Mouse (Mus musculus): ENCODE data around the gene Stoml2. TPM values are rescaled to one million over a fixed set of nuclear protein-coding genes. Genes with fewer than 3 reads are reported as not detected.

The Stoml2 gene
- 100 to 1,000 TPM; 101 to 114 TPM for total RNA-seq (2021)

GRCm38 (mm10) chr4:43031237-43031995, at the start of gene Stoml2:
Gene Stoml2, minus strand, starts transcription at chr4:43031710.
- DNase-seq (ENCODE audit: low spot score in 2 of 2): peak; percentile 92 to 96
- intact Hi-C loops (cut with DNase I): loop anchor here (10.0 kb wide), 1 partner anchor 533 kb away; the partner anchor contains the start of genes Creb3 and Tln1

- intact Hi-C loops (cut with DNase I): no loop called here
- DNase-seq (ENCODE audit: low spot score in 2 of 2): no peak
Observed at GRCm38 (mm10) chr4:43078071-43078718, 46.7 kb upstream of the Stoml2 start.

- intact Hi-C loops (cut with DNase I): no loop called here
- no peak for DNase-seq (ENCODE audit: low spot score in 2 of 2)
Observed at GRCm38 (mm10) chr4:43074923-43075322, 43.4 kb upstream of the Stoml2 start.

- intact Hi-C loops (cut with DNase I): no loop called here
- no peak for DNase-seq (ENCODE audit: low spot score in 2 of 2)
Observed at GRCm38 (mm10) chr4:43065471-43065870, 34.0 kb upstream of the Stoml2 start.

GRCm38 (mm10) chr4:43060286-43060685, 28.8 kb upstream of the Stoml2 start:
- no peak for DNase-seq (ENCODE audit: low spot score in 2 of 2)
- intact Hi-C loops (cut with DNase I): no loop called here

- intact Hi-C loops (cut with DNase I): loop anchor here (5.0 kb wide), 1 partner anchor 188 kb away; no protein-coding TSS in a partner anchor
- no peak for DNase-seq (ENCODE audit: low spot score in 2 of 2)
Observed at GRCm38 (mm10) chr4:43059697-43060096, 28.2 kb upstream of the Stoml2 start.

GRCm38 (mm10) chr4:43058753-43059654, 27.5 kb upstream of the Stoml2 start, which contains the start of gene Unc13b:
Gene Unc13b, plus strand, starts transcription at chr4:43058953.
- DNase-seq (ENCODE audit: low spot score in 2 of 2): peak; percentile 84 to 90
- intact Hi-C loops (cut with DNase I): loop anchor here (5.0 kb wide), 1 partner anchor 188 kb away; no protein-coding TSS in a partner anchor

- intact Hi-C loops (cut with DNase I): loop anchor here (5.0 kb wide), 1 partner anchor 189 kb away; no protein-coding TSS in a partner anchor
- DNase-seq (ENCODE audit: low spot score in 2 of 2): no peak
Observed at GRCm38 (mm10) chr4:43058392-43058752, 26.9 kb upstream of the Stoml2 start.

- intact Hi-C loops (cut with DNase I): loop anchor here (5.0 kb wide), 1 partner anchor 190 kb away; no protein-coding TSS in a partner anchor
Observed at GRCm38 (mm10) chr4:43057654-43058053, 26.1 kb upstream of the Stoml2 start.

GRCm38 (mm10) chr4:43052627-43053026, 21.1 kb upstream of the Stoml2 start:
- intact Hi-C loops (cut with DNase I): no loop called here
- peak in 1 of 2 experiments; percentile 60 for DNase-seq (ENCODE audit: low spot score in 2 of 2)

More at GRCm38 (mm10) chr4:43057654-43058053, 26.1 kb upstream of the Stoml2 start:
- DNase-seq (ENCODE audit: low spot score in 2 of 2): no peak

- DNase-seq (ENCODE audit: low spot score in 2 of 2): peak; percentile 78 to 91
- intact Hi-C loops (cut with DNase I): loop anchor here (5.0 kb wide), 3 partner anchors 70 to 375 kb away; no protein-coding TSS in a partner anchor
Observed at GRCm38 (mm10) chr4:43047231-43047630, 15.7 kb upstream of the Stoml2 start.

- intact Hi-C loops (cut with DNase I): loop anchor here (5.0 kb wide), 3 partner anchors 71 to 376 kb away; no protein-coding TSS in a partner anchor
- DNase-seq (ENCODE audit: low spot score in 2 of 2): no peak
Observed at GRCm38 (mm10) chr4:43046607-43047006, 15.1 kb upstream of the Stoml2 start.

GRCm38 (mm10) chr4:43045659-43046302, 14.3 kb upstream of the Stoml2 start, which contains the start of gene Fam214b:
Gene Fam214b, minus strand, starts transcription at chr4:43046220.
- DNase-seq (ENCODE audit: low spot score in 2 of 2): peak; percentile 87 to 96
- intact Hi-C loops (cut with DNase I): loop anchor here (5.0 kb wide), 3 partner anchors 72 to 377 kb away; no protein-coding TSS in a partner anchor

- intact Hi-C loops (cut with DNase I): loop anchor here (5.0 kb wide), 3 partner anchors 72 to 377 kb away; no protein-coding TSS in a partner anchor
- no peak for DNase-seq (ENCODE audit: low spot score in 2 of 2)
Observed at GRCm38 (mm10) chr4:43045285-43045658, 13.8 kb upstream of the Stoml2 start.

GRCm38 (mm10) chr4:43044673-43045072, 13.2 kb upstream of the Stoml2 start:
- no peak for DNase-seq (ENCODE audit: low spot score in 2 of 2)
- intact Hi-C loops (cut with DNase I): loop anchor here (5.0 kb wide), 3 partner anchors 73 to 378 kb away; no protein-coding TSS in a partner anchor

GRCm38 (mm10) chr4:43043644-43044357, 12.3 kb upstream of the Stoml2 start:
- intact Hi-C loops (cut with DNase I): no loop called here
- DNase-seq (ENCODE audit: low spot score in 2 of 2): peak in 1 of 2 experiments; percentile 69

GRCm38 (mm10) chr4:43040881-43041547, 9.5 kb upstream of the Stoml2 start:
- intact Hi-C loops (cut with DNase I): no loop called here
- no peak for DNase-seq (ENCODE audit: low spot score in 2 of 2)

Data from left cerebral cortex, postnatal 25 days (tissue).